Mouse (Mus musculus) layer of hippocampus, postnatal 25 days (tissue): ENCODE results near the gene Olfr628. TPM values are rescaled to one million over a fixed set of nuclear protein-coding genes. Genes with fewer than 3 reads are reported as not detected.
"Not testable (repeated sequence)": the region's sequence is repeated elsewhere in the genome, so short reads cannot be mapped to it uniquely, and the experiment has no call there.

Source experiments
- DNase-seq, 2 experiments: peaks; one replicate each; pipeline ENCODE4 v3.0.0; 2022; ENCODE audit warnings: mixed read lengths in 2 of 2, low spot score in 1 of 2; ENCODE audit errors: extremely low spot score in 1 of 2
- total RNA-seq, 2 experiments: library from RNA; stranded (reverse); gene quantifications; 2 replicates each; pipeline ENCODE4 v1.2.3; 2021

Olfr628 gene
- total RNA-seq, result not detected

DNA sequence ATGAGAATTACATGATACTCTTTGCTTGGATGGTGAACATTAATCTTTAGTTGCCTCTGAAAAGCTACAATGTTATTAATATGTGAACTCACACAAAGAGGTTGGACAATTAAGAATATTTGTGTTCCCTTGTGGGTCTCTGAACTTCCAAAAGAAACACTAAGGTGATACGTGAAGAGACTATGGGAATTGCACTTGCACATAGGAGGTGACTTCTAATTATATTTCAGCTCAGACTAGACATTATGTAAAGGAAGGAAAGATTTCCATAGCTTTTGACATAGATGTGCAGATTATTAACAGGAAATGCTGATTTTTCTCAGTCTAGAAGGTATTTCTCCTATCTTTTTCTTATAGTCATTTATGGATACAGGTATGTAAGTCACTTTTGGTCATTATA, at the start of gene Olfr628:
Gene Olfr628, plus strand, starts transcription at position 301 of the 400 bp plus-strand sequence.
- no peak for DNase-seq

GRCm38 (mm10) chr7:103682420-103682819, 47.8 kb upstream of the Olfr628 start, which contains the start of gene Olfr625-ps1:
Olfr625-ps1 (plus strand) TSS chr7:103682720.
- no peak for DNase-seq

- DNase-seq, result no peak
Measured at GRCm38 (mm10) chr7:103699469-103699868, 30.7 kb upstream of the Olfr628 start.

- no peak for DNase-seq
Measured at GRCm38 (mm10) chr7:103712024-103712423, 18.1 kb upstream of the Olfr628 start.

GRCm38 (mm10) chr7:103714371-103714770, 15.8 kb upstream of the Olfr628 start, which contains the start of gene Olfr243:
Olfr243 (plus strand) TSS chr7:103714671.
- no peak for DNase-seq

DNA sequence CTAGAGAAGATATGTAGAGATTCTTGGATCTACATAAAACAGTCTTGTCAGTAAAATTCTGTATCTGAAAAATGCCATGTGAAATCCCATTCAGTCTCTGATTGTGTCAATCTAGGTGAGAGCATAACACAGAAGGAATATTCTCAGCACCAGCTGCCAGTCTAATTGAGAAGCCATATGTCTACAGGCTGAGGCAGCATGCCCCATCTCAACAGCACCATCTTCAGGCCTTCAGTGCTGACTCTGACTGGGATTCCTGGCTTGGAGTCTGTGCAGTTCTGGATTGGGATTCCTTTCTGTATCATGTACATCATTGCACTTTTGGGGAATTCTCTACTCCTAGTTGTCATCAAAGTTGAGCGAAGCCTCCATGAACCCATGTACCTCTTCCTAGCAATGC, 13.8 kb upstream of the Olfr628 start:
- not testable (repeated sequence) for DNase-seq

- DNase-seq, result no peak
Measured at GRCm38 (mm10) chr7:103744843-103745242, 14.7 kb downstream of the Olfr628 start, which contains the start of gene Olfr629. Olfr629 (minus strand) TSS chr7:103744943.

- DNase-seq, result no peak
Measured at GRCm38 (mm10) chr7:103757233-103757632, 27.1 kb downstream of the Olfr628 start, which contains the start of gene Olfr630. Olfr630 (minus strand) TSS chr7:103757333.

DNA sequence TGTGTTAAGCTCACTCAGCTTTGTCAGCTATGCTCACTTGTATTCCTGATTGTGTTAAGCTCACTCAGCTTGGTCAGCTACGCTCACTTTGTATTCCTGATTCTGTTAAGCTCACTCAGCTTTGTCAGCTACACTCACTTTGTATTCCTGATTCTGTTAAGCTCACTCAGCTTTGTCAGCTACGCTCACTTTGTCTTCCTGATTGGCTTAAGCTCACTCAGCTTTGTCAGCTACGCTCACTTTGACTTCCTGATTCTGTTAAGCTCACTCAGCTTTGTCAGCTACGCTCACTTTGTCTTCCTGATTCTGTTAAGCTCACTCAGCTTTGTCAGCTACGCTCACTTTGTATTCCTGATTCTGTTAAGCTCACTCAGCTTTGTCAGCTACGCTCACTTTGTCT, 32.0 kb downstream of the Olfr628 start:
- not testable (repeated sequence) for DNase-seq

DNA sequence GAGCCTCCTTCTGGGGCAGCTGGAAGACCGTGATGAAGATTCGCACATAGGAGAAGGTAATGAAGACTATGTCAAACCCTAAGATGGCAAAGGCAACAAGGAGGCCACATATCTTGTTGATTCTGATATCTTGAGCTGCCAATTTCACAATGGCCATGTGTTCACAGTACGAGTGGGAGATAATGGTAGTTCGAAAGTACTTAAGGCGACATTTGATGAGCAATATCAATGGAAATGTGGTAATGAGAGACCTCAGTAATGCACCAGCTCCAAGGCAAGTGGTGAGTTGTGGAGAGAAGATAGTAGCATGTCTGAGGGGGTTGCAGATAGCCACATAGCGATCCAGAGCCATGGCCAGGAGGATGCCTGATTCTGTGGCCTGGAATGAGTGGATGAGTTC, 37.5 kb downstream of the Olfr628 start:
- not testable (repeated sequence) for DNase-seq

DNA sequence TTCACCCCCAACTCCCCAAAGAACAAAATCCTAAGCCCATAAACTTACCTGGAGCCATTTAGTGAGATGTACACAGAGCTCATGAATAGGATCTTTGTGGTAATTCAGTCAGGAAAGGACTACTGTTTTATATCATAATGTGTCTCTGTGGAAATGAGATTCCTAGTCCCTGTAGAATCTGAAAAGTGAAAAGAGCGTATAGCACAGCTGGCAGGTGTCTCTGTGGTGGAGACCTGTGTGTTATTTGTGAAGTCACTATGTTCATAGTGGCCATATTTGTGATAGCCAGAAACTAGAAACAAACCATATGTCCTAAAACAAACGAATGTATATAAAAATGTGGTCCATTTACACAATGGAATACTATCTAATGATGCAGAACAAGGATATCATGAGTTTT, 41.3 kb downstream of the Olfr628 start, which contains the start of gene Olfr69:
Gene Olfr69, minus strand, starts transcription at position 101 of the 400 bp plus-strand sequence.
- DNase-seq, result no peak

DNA sequence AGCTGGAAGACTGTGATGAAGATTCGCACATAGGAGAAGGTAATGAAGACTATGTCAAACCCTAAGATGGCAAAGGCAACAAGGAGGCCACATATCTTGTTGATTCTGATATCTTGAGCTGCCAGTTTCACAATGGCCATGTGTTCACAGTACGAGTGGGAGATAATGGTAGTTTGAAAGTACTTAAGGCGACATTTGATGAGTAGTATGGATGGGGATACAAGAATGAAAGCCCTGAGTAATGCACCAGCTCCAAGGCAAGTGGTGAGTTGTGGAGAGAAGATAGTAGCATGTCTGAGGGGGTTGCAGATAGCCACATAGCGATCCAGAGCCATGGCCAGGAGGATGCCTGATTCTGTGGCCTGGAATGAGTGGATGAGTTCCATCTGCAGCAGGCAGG, 47.5 kb downstream of the Olfr628 start:
- not testable (repeated sequence) for DNase-seq

GRCm38 (mm10) chr7:103779598-103779997, 49.4 kb downstream of the Olfr628 start, which contains the start of gene Olfr68:
Olfr68 (minus strand) TSS chr7:103779698.
- DNase-seq, result no peak

Other genes starting within 250 kb of the Olfr628 start
- not detected for gene Olfr609, start 232.3 kb upstream of the Olfr628 start, total RNA-seq
- not detected for gene Olfr610, start 218.3 kb upstream of the Olfr628 start, total RNA-seq
- not detected for gene Olfr611, start 209.5 kb upstream of the Olfr628 start, total RNA-seq
- gene Olfr612, start 187.7 kb upstream of the Olfr628 start, total RNA-seq, result not detected
- not detected for gene Olfr613, start 182.3 kb upstream of the Olfr628 start, total RNA-seq
- not detected for gene Olfr615, start 174.3 kb upstream of the Olfr628 start, total RNA-seq
- not detected for gene Olfr616, start 161.2 kb upstream of the Olfr628 start, total RNA-seq
- not detected for gene Olfr617, start 157.3 kb upstream of the Olfr628 start, total RNA-seq
- not detected for gene Olfr618, start 140.3 kb upstream of the Olfr628 start, total RNA-seq
- gene Olfr619, start 129.8 kb upstream of the Olfr628 start, total RNA-seq, result not detected
- not detected for gene Olfr620, start 117.8 kb upstream of the Olfr628 start, total RNA-seq
- not detected for gene Olfr622, start 87.7 kb upstream of the Olfr628 start, total RNA-seq
- gene Olfr623, start 66.7 kb upstream of the Olfr628 start, total RNA-seq, result not detected
- under 1 TPM in 1 of 2 experiments, not detected in 1; 0.05 TPM for gene Olfr624, start 59.2 kb upstream of the Olfr628 start, total RNA-seq
- gene Olfr625-ps1, start 47.7 kb upstream of the Olfr628 start, total RNA-seq, result not detected
- not detected for gene Olfr243, start 15.7 kb upstream of the Olfr628 start, total RNA-seq
- gene Olfr629, start 14.6 kb downstream of the Olfr628 start, total RNA-seq, result not detected
- not detected for gene Olfr630, start 27.0 kb downstream of the Olfr628 start, total RNA-seq
- gene Olfr69, start 41.2 kb downstream of the Olfr628 start, total RNA-seq, result not detected
- gene Olfr68, start 49.3 kb downstream of the Olfr628 start, total RNA-seq, result not detected
- gene Olfr67, start 61.4 kb downstream of the Olfr628 start, total RNA-seq, result not detected
- 10 to 100 TPM; 73.9 to 75.8 TPM for gene Hbb-bt, start 83.6 kb downstream of the Olfr628 start, total RNA-seq
- gene Hbb-bs, start 97.7 kb downstream of the Olfr628 start, total RNA-seq, result 100 to 1,000 TPM; 561 to 593 TPM
- gene Hbb-bh2, start 110.1 kb downstream of the Olfr628 start, total RNA-seq, result not detected
- gene Hbb-bh1, start 112.8 kb downstream of the Olfr628 start, total RNA-seq, result not detected
- not detected for gene Hbb-y, start 122.8 kb downstream of the Olfr628 start, total RNA-seq
- gene Olfr66, start 155.9 kb downstream of the Olfr628 start, total RNA-seq, result not detected
- gene Olfr64, start 164.1 kb downstream of the Olfr628 start, total RNA-seq, result not detected
- not detected for gene Olfr65, start 173.1 kb downstream of the Olfr628 start, total RNA-seq
- gene Olfr631, start 198.5 kb downstream of the Olfr628 start, total RNA-seq, result not detected
- gene Olfr632, start 204.0 kb downstream of the Olfr628 start, total RNA-seq, result not detected
- gene Olfr633, start 214.1 kb downstream of the Olfr628 start, total RNA-seq, result not detected
- gene Olfr635, start 240.8 kb downstream of the Olfr628 start, total RNA-seq, result under 1 TPM; 0.05 to 0.07 TPM